Mouse (Mus musculus) c-Kit-positive CD71-positive TER-119-positive erythroid progenitor cells, embryonic 14.5 days (primary cell): Measurements from ENCODE around the gene Dhdh.
A peak's percentile ranks its signal among the peaks of the same experiment; 100 is the strongest.
"Not testable (repeated sequence)": the region's sequence is repeated elsewhere in the genome, so short reads cannot be mapped to it uniquely, and the experiment has no call there.

ENCODE experiments used
- DNase-seq: peaks from one replicate; pipeline ENCODE4 v3.0.0-alpha.2; 2013; ENCODE audit warnings: low spot score

The Dhdh gene

DNA sequence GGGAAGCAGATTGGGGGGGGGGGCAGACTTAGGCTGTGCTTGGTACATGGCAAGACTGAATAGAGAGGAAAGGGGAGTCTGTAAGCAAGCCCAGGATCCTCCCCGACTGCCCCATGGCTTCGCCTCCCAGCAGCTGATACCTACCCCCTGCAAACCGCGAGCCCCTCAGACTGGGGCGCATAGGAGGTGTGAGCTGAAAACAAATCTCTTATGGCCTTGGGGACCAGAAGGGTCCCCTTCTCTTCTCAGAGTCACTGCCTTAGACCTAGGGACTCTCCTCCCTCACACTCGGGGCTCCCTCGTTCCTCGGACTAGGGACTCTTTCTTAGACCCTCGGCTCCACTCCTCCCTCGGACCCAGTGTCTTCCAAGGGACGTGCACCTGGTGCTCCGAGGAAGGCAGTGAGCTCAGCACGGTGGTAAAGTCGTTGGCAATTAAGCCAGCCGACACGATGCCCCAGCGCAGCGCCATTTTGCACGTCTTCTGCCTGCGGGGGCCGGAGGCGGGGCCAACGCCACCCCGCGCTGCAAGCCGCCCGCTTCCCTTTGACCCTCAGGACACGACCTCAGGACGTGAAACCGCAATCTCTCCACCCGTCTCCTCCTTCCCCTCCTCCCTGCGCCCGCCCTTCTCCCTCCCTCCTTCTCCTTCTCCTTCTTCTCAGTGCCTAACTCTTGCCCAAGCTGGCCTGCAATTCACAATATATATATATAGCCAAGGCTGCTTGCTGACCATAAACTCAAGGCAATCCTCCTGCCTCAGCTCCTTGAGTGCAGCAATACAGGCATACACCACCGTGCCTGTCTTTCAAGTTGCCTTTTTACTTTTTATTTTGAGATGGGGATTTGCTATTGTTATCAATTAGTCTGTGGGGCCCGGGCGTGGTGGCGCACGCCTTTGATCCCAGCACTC is at the start of gene Dhdh:
Gene Dhdh, minus strand, starts transcription at position 513 of the 912 bp plus-strand sequence.
- DNase-seq, result no peak

DNA sequence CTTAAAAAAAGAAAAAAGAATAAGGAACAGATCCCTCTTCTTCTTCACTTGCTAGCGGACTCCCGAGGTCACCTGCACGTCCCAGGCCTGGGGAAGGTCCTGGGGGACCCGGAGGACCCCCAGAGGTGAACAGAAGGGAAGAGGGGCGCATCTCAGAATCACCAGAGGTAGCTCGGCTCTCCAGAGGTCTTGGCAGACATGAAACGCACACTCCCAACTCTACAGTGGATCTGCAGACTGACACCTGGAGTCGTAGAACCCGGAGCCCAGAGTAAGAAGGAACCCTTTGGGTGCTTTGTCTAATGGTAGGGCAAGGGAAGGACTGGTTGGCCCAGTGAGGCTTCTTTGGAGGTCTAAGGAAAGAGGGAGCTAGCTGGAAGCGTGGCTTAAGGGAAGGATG is 49.0 kb upstream of the Dhdh start:
- DNase-seq, result no peak

GRCm38 (mm10) chr7:45535676-45536075 is 47.1 kb upstream of the Dhdh start:
- no peak for DNase-seq

DNA sequence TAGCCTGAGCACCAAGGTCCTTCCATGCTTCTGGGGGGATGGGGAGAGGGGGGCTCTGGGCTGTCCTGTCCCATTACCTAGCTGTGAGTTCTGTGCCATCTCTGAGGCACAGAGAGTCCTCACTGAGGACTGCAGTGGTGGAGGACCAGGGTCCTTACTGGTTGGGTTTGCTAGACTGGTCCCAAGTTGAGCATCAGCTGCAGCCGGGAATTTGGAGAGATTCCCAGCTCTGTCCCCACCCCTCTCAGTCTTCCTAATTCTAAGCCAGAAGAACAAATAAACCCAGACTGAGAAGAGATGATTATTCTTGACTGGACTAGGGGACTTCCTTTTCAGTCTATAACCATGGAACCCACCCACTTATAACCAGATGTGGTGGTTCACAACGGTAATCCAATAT is 42.0 kb upstream of the Dhdh start:
- DNase-seq, result no peak

DNA sequence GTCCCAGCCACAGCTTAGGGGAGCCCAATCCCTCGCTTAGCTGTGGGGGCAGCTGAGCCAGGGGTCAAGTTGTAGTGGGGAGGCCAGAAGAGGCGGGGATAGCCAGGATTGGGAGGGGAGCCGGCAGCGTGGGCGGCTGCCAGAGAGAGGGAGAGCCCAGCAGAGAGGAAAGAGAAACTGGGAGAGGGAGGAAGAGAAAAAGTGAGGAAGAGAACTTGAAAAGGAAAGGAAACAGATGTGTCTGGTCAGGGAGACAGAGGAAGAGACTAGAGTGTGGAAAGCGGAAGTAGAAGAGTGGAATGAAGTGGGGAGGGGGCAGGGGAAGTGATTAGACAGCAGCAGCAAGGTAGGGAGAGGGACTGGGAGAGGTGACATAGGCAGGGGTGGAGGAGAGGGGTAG is 40.9 kb upstream of the Dhdh start:
- no peak for DNase-seq

- not testable (repeated sequence) for DNase-seq
Observed at GRCm38 (mm10) chr7:45527169-45527568, 38.6 kb upstream of the Dhdh start.

- DNase-seq, result peak; percentile 54
Observed at GRCm38 (mm10) chr7:45526474-45527120, 38.0 kb upstream of the Dhdh start.

DNA sequence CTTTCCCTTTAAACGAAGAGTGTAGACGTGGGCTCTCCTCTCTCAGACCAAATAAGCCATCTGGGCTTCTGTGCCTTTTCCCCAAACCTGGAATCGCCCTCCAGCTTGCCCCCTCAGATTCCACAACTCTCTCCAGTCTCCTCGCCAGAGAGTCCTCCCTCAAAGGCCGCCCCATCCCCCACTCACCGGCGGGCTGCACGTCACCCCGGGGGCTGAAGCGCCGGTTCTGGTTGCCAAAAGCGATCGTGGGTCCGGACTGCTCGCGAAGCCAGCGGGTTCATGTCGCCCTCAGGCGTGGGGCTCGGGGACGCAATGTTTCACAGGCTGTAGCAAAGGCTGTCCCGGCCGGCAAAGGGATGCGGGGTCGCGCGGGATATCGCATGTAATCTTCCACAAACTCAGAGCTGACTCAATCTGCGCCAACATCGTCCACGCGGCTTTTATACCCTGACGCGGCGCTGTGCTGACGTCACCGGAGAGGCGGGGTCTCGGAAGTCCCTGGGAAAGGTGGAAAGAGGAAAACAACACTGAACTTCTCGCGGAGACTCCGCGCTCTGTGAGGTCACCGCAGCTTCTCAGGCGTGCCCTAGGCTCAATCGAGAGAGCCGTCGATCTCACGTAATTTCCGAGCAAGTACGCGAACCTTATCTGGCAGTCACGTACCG is 37.3 kb upstream of the Dhdh start, which contains the start of the genes Ppp1r15a and Plekha4:
Gene Ppp1r15a, minus strand, starts transcription at position 460 of the 665 bp plus-strand sequence.
Gene Plekha4, plus strand, starts transcription at position 522 of the 665 bp plus-strand sequence.
- DNase-seq, result peak; percentile 95

DNA sequence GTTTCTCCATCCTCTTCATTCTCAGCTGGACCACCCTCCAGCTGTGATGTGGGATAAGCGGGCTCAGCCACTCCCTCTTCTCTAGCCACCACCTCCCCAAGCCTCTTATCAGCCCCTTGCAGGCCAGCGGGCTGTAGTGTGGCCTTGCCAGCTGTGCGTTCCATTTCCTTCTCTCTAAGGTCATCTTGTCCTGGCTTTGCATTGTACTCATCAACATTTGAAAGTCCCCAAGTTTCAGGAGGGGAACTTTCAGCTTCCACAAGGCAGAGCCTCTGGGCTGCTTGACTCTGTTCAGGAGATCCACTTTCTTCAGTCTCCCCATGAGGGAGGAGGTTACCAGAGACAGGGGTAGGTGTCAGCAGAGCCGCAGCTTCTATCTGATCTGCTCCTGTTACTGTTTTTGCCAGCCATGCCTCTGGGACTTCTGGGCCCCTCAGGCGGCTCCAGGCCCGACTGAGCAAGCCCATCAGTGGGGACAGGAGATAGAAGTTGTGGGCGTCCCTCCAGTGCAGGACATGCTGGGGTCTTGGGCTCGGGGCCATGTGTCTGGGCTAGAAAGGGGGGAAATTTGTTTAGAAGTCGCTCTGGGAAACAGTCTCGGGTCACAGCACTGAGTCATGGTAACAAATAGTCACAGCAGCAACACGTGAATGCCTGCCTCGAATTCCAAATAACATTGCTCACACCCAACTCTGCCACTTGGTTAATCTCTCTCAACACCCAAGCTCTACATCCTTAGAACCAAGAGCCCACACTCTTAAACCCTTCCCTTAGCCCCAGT is 36.4 kb upstream of the Dhdh start:
- peak; percentile 95 for DNase-seq

- no peak for DNase-seq
Observed at GRCm38 (mm10) chr7:45523678-45524170, 35.1 kb upstream of the Dhdh start.

- peak; percentile 34 for DNase-seq
Observed at GRCm38 (mm10) chr7:45522957-45523676, 34.5 kb upstream of the Dhdh start.

DNA sequence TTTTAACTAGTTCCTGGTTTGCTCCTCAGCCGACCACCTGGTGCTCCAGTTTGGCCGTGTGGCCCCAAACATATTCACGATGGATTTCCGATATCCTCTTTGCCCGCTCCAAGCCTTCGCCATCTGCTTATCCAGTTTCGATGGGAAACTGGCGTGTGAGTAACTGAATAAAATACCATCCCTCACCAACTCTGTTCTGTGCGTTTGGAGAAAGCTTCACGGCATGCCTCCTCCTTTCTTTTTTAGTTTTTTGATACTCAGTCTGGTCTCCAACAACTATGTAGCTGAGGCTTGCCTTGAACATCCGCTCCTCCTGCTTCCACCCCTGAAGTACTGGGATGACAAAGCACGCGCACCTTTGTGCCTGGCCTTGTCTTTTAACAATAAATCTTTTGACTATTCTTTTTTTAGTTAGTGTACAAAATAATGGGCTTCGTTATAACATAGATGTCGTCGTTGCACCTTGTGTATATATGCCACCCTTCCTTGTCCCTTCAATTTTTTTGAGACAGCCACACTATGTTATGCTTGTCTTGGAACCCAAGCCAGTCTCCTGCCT is 33.7 kb upstream of the Dhdh start:
- DNase-seq, result no peak

- peak; percentile 78 for DNase-seq
Observed at GRCm38 (mm10) chr7:45521728-45522184, 33.2 kb upstream of the Dhdh start.

GRCm38 (mm10) chr7:45520605-45521004 is 32.0 kb upstream of the Dhdh start:
- DNase-seq, result no peak

DNA sequence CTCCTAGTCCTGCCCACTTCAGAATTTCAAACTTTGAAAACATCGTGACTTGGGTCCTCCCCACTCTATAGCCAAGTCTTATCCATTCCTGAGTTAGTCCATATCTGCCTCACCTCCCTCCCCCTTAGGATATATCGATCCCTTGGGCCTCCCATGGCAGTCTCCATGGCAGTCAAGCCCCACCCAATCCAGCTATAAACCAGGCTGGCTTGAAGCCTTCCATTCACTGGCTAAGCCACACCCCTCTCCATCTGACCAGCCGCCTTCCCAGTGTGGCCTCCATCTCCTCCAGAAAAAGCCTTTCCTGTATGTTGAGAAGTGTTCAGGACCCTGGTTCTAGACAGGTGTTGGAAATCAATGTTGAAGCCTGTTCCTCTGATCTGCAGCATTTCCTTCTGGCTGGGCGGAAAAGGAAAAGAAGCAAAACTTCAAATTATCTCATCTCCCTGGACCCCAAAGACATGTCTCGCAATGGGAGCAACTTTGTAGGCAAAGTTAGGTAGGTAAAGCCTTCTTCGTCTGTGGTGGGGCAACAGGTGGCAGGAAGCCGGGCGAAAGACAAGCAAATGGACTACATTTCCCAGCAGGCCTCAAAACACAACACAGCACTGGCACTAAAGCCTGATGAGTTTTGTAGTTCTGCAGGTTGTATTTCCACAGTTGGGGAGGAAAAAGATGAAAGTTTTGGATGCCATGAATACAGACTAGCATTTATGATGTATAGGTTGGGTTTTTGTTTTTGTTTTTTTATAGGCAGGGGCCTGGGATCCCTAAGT is 30.9 kb upstream of the Dhdh start:
- no peak for DNase-seq

DNA sequence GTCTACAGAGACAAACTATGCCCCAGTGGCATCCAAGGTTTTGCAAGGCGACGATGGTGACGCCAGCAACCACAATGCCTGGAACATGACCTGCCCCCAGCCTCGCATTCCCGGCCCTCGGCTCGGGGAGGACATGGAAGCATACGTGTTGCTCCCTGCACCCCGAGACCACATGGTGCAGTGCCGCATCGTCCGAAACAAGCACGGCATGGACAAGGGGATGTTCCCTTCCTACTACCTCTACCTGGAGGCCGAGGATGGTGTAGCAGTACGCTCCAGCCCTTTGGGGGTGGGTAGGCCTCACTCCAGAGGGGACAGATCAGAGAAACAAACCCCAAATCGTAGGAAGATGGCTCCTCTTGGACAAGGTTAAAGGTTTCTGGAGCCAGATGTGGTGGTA is 30.0 kb upstream of the Dhdh start:
- DNase-seq, result no peak

DNA sequence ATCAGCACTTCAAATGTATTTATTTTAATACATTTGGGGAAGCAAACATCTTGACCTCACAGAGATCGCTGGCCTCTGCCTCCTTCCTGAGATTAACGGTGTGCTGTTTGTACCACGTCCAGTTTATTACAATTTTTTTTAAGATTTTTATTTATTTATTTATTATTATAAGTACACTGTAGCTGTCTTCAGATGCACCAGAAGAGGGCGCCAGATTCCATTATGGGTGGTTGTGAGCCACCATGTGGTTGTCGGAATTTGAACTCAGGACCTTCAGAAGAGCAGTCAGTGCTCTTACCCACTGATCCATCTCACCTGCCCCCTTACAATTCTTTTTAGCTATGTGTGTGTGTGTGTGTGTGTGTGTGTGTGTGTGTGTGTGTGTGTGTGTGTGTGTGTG is 28.2 kb upstream of the Dhdh start:
- DNase-seq, result not testable (repeated sequence)

DNA sequence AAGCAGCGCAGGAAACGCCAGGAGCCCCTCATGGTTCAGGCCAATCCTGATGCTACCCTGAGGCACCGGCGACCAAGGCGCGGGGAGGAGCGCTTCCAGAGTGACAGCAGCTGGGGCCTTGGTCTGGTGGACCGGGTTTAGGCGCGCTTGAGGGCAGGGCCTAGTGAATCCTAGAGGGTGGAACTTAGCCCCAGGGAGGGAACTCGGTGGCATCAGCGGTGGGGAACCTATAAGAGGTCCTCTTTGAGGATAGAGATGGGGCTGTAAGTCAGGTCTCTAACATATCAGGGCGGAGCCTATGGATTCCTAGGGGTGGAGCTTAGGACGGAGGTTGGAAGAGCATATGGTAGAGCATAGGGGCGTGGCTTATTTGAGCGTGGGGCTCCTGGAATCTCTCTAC is 26.8 kb upstream of the Dhdh start:
- peak; percentile 83 for DNase-seq

DNA sequence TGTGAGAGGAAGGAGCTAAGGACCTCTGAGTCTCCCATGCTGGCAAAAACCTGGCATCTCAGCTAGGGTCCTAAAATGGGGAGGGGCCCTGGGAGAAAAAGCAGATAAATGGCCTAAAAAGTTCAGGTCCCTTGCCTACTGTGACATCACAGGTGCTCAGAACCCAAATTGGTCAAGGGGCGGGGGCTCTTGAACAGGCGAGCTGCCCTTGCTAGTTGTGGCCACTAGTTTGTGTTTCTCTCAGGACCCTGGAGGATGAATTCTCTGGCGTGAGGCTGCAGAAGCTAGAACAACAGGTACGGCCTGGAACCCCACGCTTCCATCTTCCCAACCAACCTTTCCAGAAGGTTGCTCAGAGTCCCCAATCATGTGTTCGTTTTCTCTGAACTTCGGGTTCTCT is 25.8 kb upstream of the Dhdh start:
- DNase-seq, result no peak
